Mouse (Mus musculus) G1E (cell line): ENCODE data around the gene 1600012H06Rik.

Experiments
- CTCF ChIP-seq: IDR thresholded peaks from 2 replicates; pipeline ENCODE4 v1.5.1; 2012; ENCODE audit warnings: low read depth, low read length, inconsistent platforms, mixed read lengths
- GATA1 ChIP-seq: IDR thresholded peaks from 2 replicates; pipeline ENCODE4 v1.6.1; 2012; ENCODE audit warnings: borderline replicate concordance, low read length, inconsistent platforms, mixed read lengths
- TAL1 ChIP-seq: conservative IDR thresholded peaks from 2 replicates; pipeline ENCODE4 v1.6.1; 2012; ENCODE audit warnings: low read depth, low read length, inconsistent platforms, mixed read lengths

DNA sequence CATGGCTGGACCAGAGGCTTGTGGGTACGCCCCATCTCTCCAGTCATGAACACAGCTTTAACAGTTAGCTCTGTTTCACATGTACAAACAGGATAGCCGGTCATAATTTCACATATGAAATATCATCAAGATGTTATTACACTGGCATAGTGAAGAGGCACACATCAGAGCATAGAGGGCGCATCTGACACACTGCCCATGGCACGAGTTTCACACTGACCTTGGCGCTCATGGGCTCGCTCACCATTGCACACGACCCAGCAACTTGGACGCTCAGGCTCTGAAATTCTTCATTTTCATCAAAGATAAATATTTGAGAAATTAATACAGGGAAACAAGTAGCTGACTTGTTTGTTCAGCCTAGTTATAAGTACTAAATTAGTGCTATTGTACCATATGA, 25.1 kb upstream of the 1600012H06Rik start:
- no peak for TF ChIP-seq CTCF
- no peak for TF ChIP-seq GATA1
- no peak for TF ChIP-seq TAL1
